Comparison of ENCODE assay signal across 8 mouse cellular contexts in genomic region chr2:158595103-158595502, GRCm38 (mm10). TPM values are rescaled to one million over a fixed set of nuclear protein-coding genes. Genes with fewer than 3 reads are reported as not detected.
DNase-seq lines count a peak whose midpoint lies in the region; ATAC-seq and TF ChIP-seq lines count a peak whose summit lies in the region.

No protein-coding gene starts in this region.

- H3K27ac ChIP-seq in ES-Bruce4 (ENCODE audit: insufficient read depth, low read length), result no peak overlapping the region
- H3K27ac ChIP-seq in hindbrain, embryonic 15.5 days (replicated peaks), result peak overlapping the region; percentile 65
- no peak overlapping the region for H3K27ac ChIP-seq in midbrain, embryonic 10.5 days (replicated peaks)

- no peak for TF ChIP-seq CTCF in ES-Bruce4 (IDR thresholded peaks at IDR 0.05; ENCODE audit: low read depth, low read length)

- H3K9ac ChIP-seq in ES-Bruce4 (ENCODE audit: low read depth, poor library complexity, severe bottlenecking), result no peak overlapping the region
- peak overlapping the region; percentile 27; the same call in 1 of the 2 replicates for H3K9ac ChIP-seq in hindbrain, embryonic 15.5 days

- H3K36me3 ChIP-seq in ES-Bruce4 (ENCODE audit: control insufficient read depth, insufficient read depth, low read length, poor library complexity, severe bottlenecking), result no peaks in the 10 kb centered on the region
- no peaks in the 10 kb centered on the region for H3K36me3 ChIP-seq in hindbrain, embryonic 15.5 days
- no peaks in the 10 kb centered on the region for H3K36me3 ChIP-seq in midbrain, embryonic 10.5 days

- H3K4me3 ChIP-seq in ES-Bruce4 (ENCODE audit: low read depth, low read length), result no peak overlapping the region
- H3K4me3 ChIP-seq in hindbrain, embryonic 15.5 days, result no peak overlapping the region
- peak overlapping the region; percentile 37 for H3K4me3 ChIP-seq in midbrain, embryonic 10.5 days

- no peaks in the 10 kb centered on the region for H3K9me3 ChIP-seq in ES-Bruce4 (replicated peaks; ENCODE audit: control insufficient read depth, insufficient read depth, low read length, poor library complexity, severe bottlenecking)
- H3K9me3 ChIP-seq in hindbrain, embryonic 15.5 days, result no peaks in the 10 kb centered on the region
- H3K9me3 ChIP-seq in midbrain, embryonic 10.5 days (replicated peaks), result no peaks in the 10 kb centered on the region

- H3K4me2 ChIP-seq in hindbrain, embryonic 15.5 days, result peak overlapping the region; percentile 40

- peak; percentile 12 for DNase-seq in adrenal gland, adult 2 months
- no peak for DNase-seq in adrenal gland, postnatal 4 days (ENCODE audit: low spot score in 2 of 2)
- DNase-seq in embryo, embryonic 10 days (ENCODE audit: low spot score), result peak; percentile 92
- peak; percentile 55 for DNase-seq in midbrain, embryonic 10.5 days (ENCODE audit: low spot score)
- no peak for DNase-seq in left cerebral cortex, adult 11 months (ENCODE audit: low spot score)

- H3K27me3 ChIP-seq in ES-Bruce4 (ENCODE audit: control insufficient read depth, insufficient read depth, low read length, poor library complexity, severe bottlenecking), result no peaks in the 10 kb centered on the region
- no peaks in the 10 kb centered on the region; the same call in 1 of the 2 replicates for H3K27me3 ChIP-seq in hindbrain, embryonic 15.5 days
- H3K27me3 ChIP-seq in midbrain, embryonic 10.5 days (ENCODE audit: low read depth, poor library complexity, severe bottlenecking), result peaks cover 46% of the 10 kb centered on the region

- peak; percentile 50; the same call in 1 of the 2 replicates for TF ChIP-seq EP300 in ES-Bruce4 (IDR thresholded peaks at IDR 0.05; ENCODE audit: insufficient read depth, low read depth, low read length)

- ATAC-seq in hindbrain, embryonic 15.5 days (ENCODE audit: low FRiP score, low read depth), result peak; percentile 78
- no peak for ATAC-seq in inflammation-experienced regulatory T-cells, adult 6 months

- WGBS in hindbrain, embryonic 15.5 days, result 2% methylated on average over 12 of the region's 12 CpGs
- under 1% methylated on average over 12 of the region's 12 CpGs for WGBS in midbrain, embryonic 10.5 days

- no peak for TF ChIP-seq POLR2A in ES-Bruce4 (IDR thresholded peaks at IDR 0.05; ENCODE audit: insufficient read depth, low read length)

- no peaks in the 10 kb centered on the region for H3K4me1 ChIP-seq in ES-Bruce4 (ENCODE audit: control insufficient read depth, insufficient read depth, low read length)
- peaks cover 22% of the 10 kb centered on the region for H3K4me1 ChIP-seq in hindbrain, embryonic 15.5 days (replicated peaks)
- H3K4me1 ChIP-seq in midbrain, embryonic 10.5 days, result peaks cover 29% of the 10 kb centered on the region

RNA-seq across cellular contexts. Expression of gene Slc32a1, which starts 15.5 kb away (rescaled TPM):
- not detected for total RNA-seq in adrenal gland, adult 2 months (2021)
- polyA plus RNA-seq in adrenal gland, adult 2 months (2012; rRNA removed), result not detected in 2 replicates
- under 1 TPM in 1 of 2 experiments, not detected in 1; 0.54 TPM for total RNA-seq in adrenal gland, postnatal 4 days (2021)
- not detected in 2 replicates for polyA plus RNA-seq in ES-Bruce4 (2011; ENCODE audit: insufficient read depth, insufficient read length, low read depth, missing spikeins)
- 11.6 and 13.2 TPM in 2 replicates for polyA plus RNA-seq in hindbrain, embryonic 15.5 days (2015; fragmentation: Nextera tagmentation; extraction: Ambion mirVana)
- 0.25 and 0.68 TPM in 2 replicates for polyA plus RNA-seq in midbrain, embryonic 10.5 days (2016; fragmentation: Nextera tagmentation; extraction: Ambion mirVana)
- polyA plus RNA-seq in inflammation-experienced regulatory T-cells, adult 6 months (2017; shearing (Covaris generic)), result not detected

RNA-seq across cellular contexts. Expression of gene Actr5, which starts 29.6 kb away (rescaled TPM):
- total RNA-seq in adrenal gland, adult 2 months (2021), result 10 to 100 TPM in 1 of 2 experiments, 1 to 10 TPM in 1; 9.1 to 10.1 TPM
- polyA plus RNA-seq in adrenal gland, adult 2 months (2012; rRNA removed), result 7.1 and 9.0 TPM in 2 replicates
- 10 to 100 TPM; 17.1 to 18.2 TPM for total RNA-seq in adrenal gland, postnatal 4 days (2021)
- 12.5 and 12.8 TPM in 2 replicates for polyA plus RNA-seq in ES-Bruce4 (2011; ENCODE audit: insufficient read depth, insufficient read length, low read depth, missing spikeins)
- polyA plus RNA-seq in hindbrain, embryonic 15.5 days (2015; fragmentation: Nextera tagmentation; extraction: Ambion mirVana), result 12.0 and 13.1 TPM in 2 replicates
- polyA plus RNA-seq in midbrain, embryonic 10.5 days (2016; fragmentation: Nextera tagmentation; extraction: Ambion mirVana), result 14.1 and 14.8 TPM in 2 replicates
- 1 to 10 TPM; 2.5 to 5.2 (median 2.8) TPM for polyA plus RNA-seq in inflammation-experienced regulatory T-cells, adult 6 months (2017; shearing (Covaris generic))

Comparison
In these comparisons a context has a peak if more than half of its experiments do, and no peak if none do; other contexts are left out.
1. DNase-seq: peak in adrenal gland, adult 2 months (single experiment), embryo, embryonic 10 days (single experiment) and midbrain, embryonic 10.5 days (single experiment); none in adrenal gland, postnatal 4 days (0 of 2) and left cerebral cortex, adult 11 months (single experiment).